Mouse (Mus musculus): ENCODE measurements around the gene Gm867. TPM values are rescaled to one million over a fixed set of nuclear protein-coding genes. Genes with fewer than 3 reads are reported as not detected.

Gene Gm867
- polyA plus RNA-seq, 1 experiment from 2014 or later, result 0.42 TPM

- no peak overlapping the region for H3K4me3 ChIP-seq (ENCODE audit: low read length)
- H3K9me3 ChIP-seq (replicated peaks; ENCODE audit: control insufficient read depth, low read length), result no peaks in the 10 kb centered on the region
- no peaks in the 10 kb centered on the region for H3K27me3 ChIP-seq (ENCODE audit: control insufficient read depth, insufficient read depth, low read length)
- 50% methylated on average over 9 of the region's 9 CpGs for WGBS
- H3K27ac ChIP-seq (ENCODE audit: low read length), result no peak overlapping the region
- no peak for ATAC-seq (replicated peaks; ENCODE audit: extremely low read depth, insufficient read depth, low FRiP score)
- no peaks in the 10 kb centered on the region for H3K36me3 ChIP-seq (ENCODE audit: control insufficient read depth, insufficient read depth)
- H3K9ac ChIP-seq (ENCODE audit: low read length), result no peak overlapping the region
- H3K4me1 ChIP-seq (ENCODE audit: control insufficient read depth, insufficient read depth, low read length), result peaks cover 17% of the 10 kb centered on the region
- no peak overlapping the region for H3K4me2 ChIP-seq (ENCODE audit: low read depth, low read length)
These were observed 814 bp downstream of the Gm867 start for GRCm38 (mm10) chr10:75939481-75940234.

GRCm38 (mm10) chr10:75937851-75938643 lies 2.4 kb downstream of the Gm867 start:
- no peaks in the 10 kb centered on the region for H3K27me3 ChIP-seq (ENCODE audit: control insufficient read depth, insufficient read depth, low read length)
- no peaks in the 10 kb centered on the region for H3K36me3 ChIP-seq (ENCODE audit: control insufficient read depth, insufficient read depth)
- H3K9me3 ChIP-seq (replicated peaks; ENCODE audit: control insufficient read depth, low read length), result no peaks in the 10 kb centered on the region
- ATAC-seq (replicated peaks; ENCODE audit: extremely low read depth, insufficient read depth, low FRiP score), result no peak
- peak overlapping the region; percentile 80 for H3K4me2 ChIP-seq (ENCODE audit: low read depth, low read length)
- H3K4me3 ChIP-seq (ENCODE audit: low read length), result peak overlapping the region; percentile 60
- peaks cover 15% of the 10 kb centered on the region for H3K4me1 ChIP-seq (ENCODE audit: control insufficient read depth, insufficient read depth, low read length)
- H3K9ac ChIP-seq (ENCODE audit: low read length), result 0 out of 2 replicates have a peak overlapping the region, but pooled peaks have one; percentile 7
- WGBS, result 54% methylated on average over 10 of the region's 10 CpGs
- H3K27ac ChIP-seq (ENCODE audit: low read length), result no peak overlapping the region

DNA sequence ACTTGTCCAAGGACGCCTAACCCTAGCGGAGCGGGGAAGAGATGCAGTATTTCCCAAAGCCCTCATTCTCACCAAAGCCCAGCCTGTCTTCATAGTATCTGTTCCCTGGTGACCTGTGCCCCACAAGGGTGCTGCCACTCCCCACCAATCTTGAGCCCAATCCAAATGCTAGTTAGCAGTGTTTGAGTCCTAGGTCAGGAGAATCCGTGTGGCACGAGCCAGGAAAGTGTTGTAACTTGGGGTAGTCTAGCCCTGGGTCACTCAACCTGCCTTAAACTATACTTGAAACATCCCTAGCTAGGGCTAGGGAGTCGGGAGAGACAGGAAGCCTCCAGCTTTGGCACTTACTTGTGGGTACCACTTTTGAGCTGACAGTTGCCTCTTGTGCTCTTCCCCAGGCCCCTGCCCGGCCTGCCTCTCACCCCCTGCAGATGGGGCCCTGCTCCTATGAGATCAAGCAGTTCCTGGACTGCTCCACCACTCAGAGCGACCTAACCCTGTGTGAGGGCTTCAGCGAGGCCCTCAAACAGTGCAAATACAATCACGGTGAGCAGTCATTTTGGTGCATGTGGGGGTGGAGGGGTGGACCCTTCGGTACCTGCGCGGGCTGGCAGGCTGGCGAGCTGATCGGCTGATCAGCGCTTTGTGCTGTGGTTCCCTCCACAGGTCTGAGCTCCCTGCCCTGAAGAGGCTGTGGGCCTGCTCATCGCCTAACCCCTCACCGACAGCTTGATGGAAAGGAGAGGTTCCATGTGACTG lies 3.4 kb downstream of the Gm867 start:
- 35% methylated on average over 18 of the region's 18 CpGs for WGBS
- Histone ChIP-seq H3K27me3 (ENCODE audit: control insufficient read depth, insufficient read depth, low read length) (no peaks in the 10 kb centered on the region), H3K4me1 (ENCODE audit: control insufficient read depth, insufficient read depth, low read length) (peaks cover 20% of the 10 kb centered on the region), H3K36me3 (ENCODE audit: control insufficient read depth, insufficient read depth) (no peaks in the 10 kb centered on the region), H3K4me3 (ENCODE audit: low read length) (peak overlapping the region; percentile 60), H3K4me2 (ENCODE audit: low read depth, low read length) (peak overlapping the region; percentile 80), H3K9ac (ENCODE audit: low read length) (peak overlapping the region; percentile 84), H3K27ac (ENCODE audit: low read length) (peak overlapping the region; percentile 11; the same call in 1 of the 2 replicates), H3K9me3 (replicated peaks; ENCODE audit: control insufficient read depth, low read length) (no peaks in the 10 kb centered on the region)
- ATAC-seq (replicated peaks; ENCODE audit: extremely low read depth, insufficient read depth, low FRiP score), result no peak

DNA sequence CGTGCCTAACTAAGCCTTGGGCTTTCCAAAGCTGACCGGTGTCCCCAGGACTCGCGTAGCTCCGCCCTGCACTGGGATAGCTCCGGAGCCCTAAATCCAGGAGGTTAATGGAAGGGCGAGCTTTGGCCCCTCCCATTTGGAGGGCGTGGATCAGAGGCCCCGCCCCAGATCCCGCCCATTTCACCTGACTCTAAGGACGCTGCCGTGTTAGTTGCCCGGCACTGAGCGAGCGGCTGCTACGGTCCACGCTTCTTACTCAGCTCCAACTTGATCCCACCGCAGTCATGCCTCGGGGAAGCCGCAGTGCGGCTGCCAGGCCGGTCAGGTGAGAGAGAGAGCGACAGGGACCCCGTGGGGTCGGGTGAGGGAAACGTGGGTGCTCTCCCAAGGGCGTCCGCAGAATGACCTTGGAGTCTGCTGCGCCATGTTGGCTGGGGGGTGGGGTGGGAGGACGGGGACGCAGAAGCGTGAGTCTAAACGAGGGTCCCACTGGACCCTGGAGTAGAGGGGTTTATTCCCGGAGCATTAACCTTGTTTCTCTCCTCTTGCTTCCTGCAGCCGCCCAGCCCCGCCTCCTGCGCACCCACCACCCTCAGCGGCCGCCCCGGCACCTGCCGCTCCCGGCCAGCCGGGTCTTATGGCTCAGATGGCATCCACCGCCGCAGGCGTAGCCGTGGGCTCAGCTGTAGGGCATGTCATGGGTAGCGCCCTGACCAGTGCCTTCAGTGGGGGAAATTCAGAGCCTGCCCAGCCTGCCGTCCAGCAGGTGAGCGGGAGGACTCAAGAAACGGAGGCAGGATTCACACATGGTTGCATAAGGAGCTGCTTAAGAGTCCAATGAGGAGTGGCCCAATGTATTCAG lies 4.6 kb downstream of the Gm867 start, which contains the start of gene Mmp11:
Mmp11 (minus strand) TSS at position 817 of the 862 bp plus-strand sequence.
- H3K9ac ChIP-seq (ENCODE audit: low read length), result peak within 1 kb of the TSS; percentile 84
- H3K4me1 ChIP-seq (ENCODE audit: control insufficient read depth, insufficient read depth, low read length), result peaks cover 27% of the 10 kb centered on the region
- peaks cover 4% of the 10 kb centered on the region for H3K27me3 ChIP-seq (ENCODE audit: control insufficient read depth, insufficient read depth, low read length)
- H3K4me2 ChIP-seq (ENCODE audit: low read depth, low read length), result peak within 1 kb of the TSS; percentile 80
- peak within 1 kb of the TSS; percentile 87 for H3K27ac ChIP-seq (ENCODE audit: low read length)
- WGBS, result 2% methylated on average over 51 of the region's 51 CpGs
- peak within 1 kb of the TSS; percentile 60 for H3K4me3 ChIP-seq (ENCODE audit: low read length)
- peak; percentile 84 for ATAC-seq (replicated peaks; ENCODE audit: extremely low read depth, insufficient read depth, low FRiP score)
- H3K36me3 ChIP-seq (ENCODE audit: control insufficient read depth, insufficient read depth), result no peaks in the 10 kb centered on the region
- H3K9me3 ChIP-seq (replicated peaks; ENCODE audit: control insufficient read depth, low read length), result no peaks in the 10 kb centered on the region

- peak overlapping the region; percentile 84; the same call in 1 of the 2 replicates for H3K9ac ChIP-seq (ENCODE audit: low read length)
- no peak for ATAC-seq (replicated peaks; ENCODE audit: extremely low read depth, insufficient read depth, low FRiP score)
- no peak overlapping the region for H3K4me3 ChIP-seq (ENCODE audit: low read length)
- H3K4me1 ChIP-seq (ENCODE audit: control insufficient read depth, insufficient read depth, low read length), result peaks cover 36% of the 10 kb centered on the region
- peak overlapping the region; percentile 80 for H3K4me2 ChIP-seq (ENCODE audit: low read depth, low read length)
- 71% methylated on average over 1 of the region's 1 CpGs for WGBS
- peaks cover 4% of the 10 kb centered on the region for H3K27me3 ChIP-seq (ENCODE audit: control insufficient read depth, insufficient read depth, low read length)
- no peaks in the 10 kb centered on the region for H3K9me3 ChIP-seq (replicated peaks; ENCODE audit: control insufficient read depth, low read length)
- H3K36me3 ChIP-seq (ENCODE audit: control insufficient read depth, insufficient read depth), result no peaks in the 10 kb centered on the region
- peak overlapping the region; percentile 87; the same call in 1 of the 2 replicates for H3K27ac ChIP-seq (ENCODE audit: low read length)
These were observed 5.5 kb downstream of the Gm867 start for GRCm38 (mm10) chr10:75934991-75935390.

DNA sequence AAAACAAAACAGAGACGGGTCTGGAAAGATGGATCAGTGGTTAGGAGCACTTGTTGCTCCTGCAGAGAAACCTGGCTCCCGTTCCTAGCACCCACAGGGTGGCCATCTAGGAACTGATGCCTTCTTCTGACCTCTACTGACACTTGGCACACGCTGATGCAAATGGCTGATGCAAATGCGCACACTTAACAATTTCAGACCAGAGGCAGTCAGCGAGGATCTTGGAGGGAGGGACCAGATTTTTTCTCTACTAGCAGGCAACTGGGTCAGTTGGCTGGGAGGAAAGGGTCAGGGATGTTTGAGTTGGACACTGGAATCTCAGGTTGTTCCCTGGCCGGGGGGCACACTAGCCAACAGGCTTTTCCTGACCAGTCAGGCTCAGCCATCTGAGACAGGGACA lies 7.6 kb downstream of the Gm867 start, which contains the start of gene Chchd10:
Chchd10 (plus strand) TSS at position 240 of the 400 bp plus-strand sequence.
- Histone ChIP-seq H3K9me3 (replicated peaks; ENCODE audit: control insufficient read depth, low read length) (no peaks in the 10 kb centered on the region), H3K4me3 (ENCODE audit: low read length) (peak within 1 kb of the TSS; percentile 61), H3K9ac (ENCODE audit: low read length) (peak within 1 kb of the TSS; percentile 80), H3K4me1 (ENCODE audit: control insufficient read depth, insufficient read depth, low read length) (peaks cover 30% of the 10 kb centered on the region), H3K27ac (ENCODE audit: low read length) (peak within 1 kb of the TSS; percentile 69), H3K27me3 (ENCODE audit: control insufficient read depth, insufficient read depth, low read length) (peaks cover 4% of the 10 kb centered on the region), H3K4me2 (ENCODE audit: low read depth, low read length) (peak within 1 kb of the TSS; percentile 80), H3K36me3 (ENCODE audit: control insufficient read depth, insufficient read depth) (no peaks in the 10 kb centered on the region; the same call in 1 of the 2 replicates)
- ATAC-seq (replicated peaks; ENCODE audit: extremely low read depth, insufficient read depth, low FRiP score), result no peak
- WGBS, result 49% methylated on average over 6 of the region's 6 CpGs

GRCm38 (mm10) chr10:75932081-75932678 lies 8.3 kb downstream of the Gm867 start:
- H3K4me1 ChIP-seq (ENCODE audit: control insufficient read depth, insufficient read depth, low read length), result peaks cover 27% of the 10 kb centered on the region

More at GRCm38 (mm10) chr10:75932081-75932678, 8.3 kb downstream of the Gm867 start:
- H3K4me2 ChIP-seq (ENCODE audit: low read depth, low read length), result peak overlapping the region; percentile 80
- H3K4me3 ChIP-seq (ENCODE audit: low read length), result peak overlapping the region; percentile 61
- H3K27ac ChIP-seq (ENCODE audit: low read length), result peak overlapping the region; percentile 69
- WGBS, result under 1% methylated on average over 44 of the region's 44 CpGs
- peaks cover 4% of the 10 kb centered on the region for H3K27me3 ChIP-seq (ENCODE audit: control insufficient read depth, insufficient read depth, low read length)
- H3K36me3 ChIP-seq (ENCODE audit: control insufficient read depth, insufficient read depth), result no peaks in the 10 kb centered on the region; the same call in 1 of the 2 replicates
- H3K9ac ChIP-seq (ENCODE audit: low read length), result peak overlapping the region; percentile 80
- ATAC-seq (replicated peaks; ENCODE audit: extremely low read depth, insufficient read depth, low FRiP score), result peak; percentile 69
- H3K9me3 ChIP-seq (replicated peaks; ENCODE audit: control insufficient read depth, low read length), result no peaks in the 10 kb centered on the region

Measured in heart, embryonic 16.5 days (tissue).